Mouse (Mus musculus): Measurements from ENCODE around the gene Palm2.

DNA sequence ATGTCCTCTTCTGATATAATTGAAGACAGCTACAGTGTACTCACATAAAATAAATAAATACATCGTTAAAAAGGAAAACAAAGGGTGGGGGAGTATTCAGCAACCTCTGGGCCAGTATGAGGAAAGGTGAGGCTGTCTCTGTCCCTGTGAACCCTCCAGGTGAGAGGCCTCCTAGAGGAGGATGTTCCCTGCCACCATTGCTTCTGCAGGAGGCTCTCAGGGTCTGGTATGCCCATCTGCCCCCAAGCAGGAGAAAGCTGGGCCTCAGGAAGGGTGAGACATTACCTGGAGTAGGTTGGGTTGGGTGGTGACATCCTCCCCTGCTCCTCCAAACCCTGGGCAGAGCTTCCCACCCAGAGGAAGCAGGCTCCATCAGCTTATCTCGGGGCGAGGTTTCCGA is 316.6 kb downstream of the Palm2 start:
- TF ChIP-seq CTCF (IDR thresholded peaks at IDR 0.05; ENCODE audit: insufficient read depth, low read depth, low read length): no peak
- no peak for TF ChIP-seq POLR2A (IDR thresholded peaks at IDR 0.05; ENCODE audit: insufficient read depth, low read depth, low read length)

All from olfactory bulb, adult 2 months (tissue).